Mouse (Mus musculus) frontal cortex, postnatal 10 days (tissue): ENCODE measurements around the gene Hist1h2bj.
A peak's percentile ranks its signal among the peaks of the same experiment; 100 is the strongest.

Source experiments
- DNase-seq, 2 experiments: peaks; one replicate each; pipeline ENCODE4 v3.0.0; 2022; ENCODE audit warnings: low spot score in 2 of 2, mixed read lengths in 1 of 2

Hist1h2bj gene

GRCm38 (mm10) chr13:22042568-22043502 is at the start of gene Hist1h2bj, which contains the start of gene Hist1h2ag:
Gene Hist1h2bj, plus strand, starts transcription at chr13:22043214.
Gene Hist1h2ag, minus strand, starts transcription at chr13:22042944.
- peak; percentile 86 to 89 for DNase-seq

GRCm38 (mm10) chr13:21993957-21994738 is 48.9 kb upstream of the Hist1h2bj start:
- peak in 1 of 2 experiments; percentile 17 for DNase-seq

GRCm38 (mm10) chr13:21994896-21995295 is 48.1 kb upstream of the Hist1h2bj start:
- DNase-seq = no peak

GRCm38 (mm10) chr13:21995331-21995914 is 47.6 kb upstream of the Hist1h2bj start:
- DNase-seq = no peak

- DNase-seq = no peak
Measured at GRCm38 (mm10) chr13:21996101-21996839, 46.7 kb upstream of the Hist1h2bj start.

GRCm38 (mm10) chr13:21996840-21997185 is 46.2 kb upstream of the Hist1h2bj start:
- DNase-seq = no peak

- DNase-seq = no peak
Measured at GRCm38 (mm10) chr13:21997201-21997820, 45.7 kb upstream of the Hist1h2bj start.

GRCm38 (mm10) chr13:21997821-21998220 is 45.2 kb upstream of the Hist1h2bj start:
- DNase-seq = no peak

GRCm38 (mm10) chr13:21998412-21998811 is 44.6 kb upstream of the Hist1h2bj start:
- no peak for DNase-seq

GRCm38 (mm10) chr13:21999147-21999546 is 43.9 kb upstream of the Hist1h2bj start:
- DNase-seq = no peak

- DNase-seq = no peak
Measured at GRCm38 (mm10) chr13:22001346-22001745, 41.7 kb upstream of the Hist1h2bj start.

- no peak for DNase-seq
Measured at GRCm38 (mm10) chr13:22001823-22002222, 41.2 kb upstream of the Hist1h2bj start.

- DNase-seq = no peak
Measured at GRCm38 (mm10) chr13:22005605-22006333, 37.2 kb upstream of the Hist1h2bj start.

- DNase-seq = no peak
Measured at GRCm38 (mm10) chr13:22006334-22007120, 36.5 kb upstream of the Hist1h2bj start.

GRCm38 (mm10) chr13:22007121-22007510 is 35.9 kb upstream of the Hist1h2bj start:
- DNase-seq = no peak

- DNase-seq = no peak
Measured at GRCm38 (mm10) chr13:22007872-22008271, 35.1 kb upstream of the Hist1h2bj start.

- DNase-seq = no peak
Measured at GRCm38 (mm10) chr13:22008707-22009106, 34.3 kb upstream of the Hist1h2bj start.

- no peak for DNase-seq
Measured at GRCm38 (mm10) chr13:22009642-22010041, 33.4 kb upstream of the Hist1h2bj start, which contains the start of gene Prss16. Gene Prss16, minus strand, starts transcription at chr13:22009742.

- DNase-seq = no peak
Measured at GRCm38 (mm10) chr13:22013716-22014115, 29.3 kb upstream of the Hist1h2bj start.
